In the genomic region with DNA sequence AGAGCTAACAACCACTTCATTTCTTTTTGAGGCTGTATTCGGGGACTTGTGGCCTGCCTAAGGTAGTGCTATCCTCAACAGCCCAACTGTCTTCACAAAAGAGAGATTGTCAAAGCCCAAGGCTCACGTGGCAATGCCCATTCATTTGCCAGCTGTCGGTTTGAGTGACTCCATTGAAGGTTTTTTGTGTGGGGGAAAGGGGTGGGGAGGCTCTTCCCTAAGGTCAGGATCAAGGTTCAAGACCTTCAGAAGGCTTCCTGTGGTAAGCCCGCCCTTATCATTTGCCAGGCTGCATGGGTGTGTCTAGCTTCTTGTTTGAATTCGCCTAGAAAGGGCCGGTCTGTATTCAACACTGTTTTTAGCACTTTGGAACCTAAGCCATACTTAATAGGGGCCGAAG, we compare ENCODE assay signal across 15 mouse cellular contexts.
DNase-seq lines count a peak whose midpoint lies in the region; ATAC-seq and TF ChIP-seq lines count a peak whose summit lies in the region.
"Had no signal": no experiment of that assay in that cellular context is flagged by ENCODE, and none has a peak within 500 bp of the region (broad histone marks: within the 10 kb centered on the region; RNA-seq: fewer than 3 reads in every experiment).

No protein-coding gene starts in this region.

- no peaks in the 10 kb centered on the region for H3K27me3 ChIP-seq in forebrain, embryonic 10.5 days (ENCODE audit: poor library complexity, severe bottlenecking)
- no peaks in the 10 kb centered on the region for H3K27me3 ChIP-seq in forebrain, postnatal 0 days (ENCODE audit: insufficient read depth, low read length)
- H3K27me3 ChIP-seq in midbrain, embryonic 12.5 days: 0 out of 2 replicates have a peak, but pooled peaks cover 3% of the 10 kb centered on the region
- no peaks in the 10 kb centered on the region for H3K27me3 ChIP-seq in midbrain, embryonic 14.5 days (ENCODE audit: control insufficient read depth, insufficient read depth, low read length)
- H3K27me3 ChIP-seq in intestine, postnatal 0 days (replicated peaks; ENCODE audit: control insufficient read depth, insufficient read depth, low read length): no peaks in the 10 kb centered on the region
- no peaks in the 10 kb centered on the region for H3K27me3 ChIP-seq in stomach, embryonic 16.5 days (ENCODE audit: control insufficient read depth, insufficient read depth, low read length)
- H3K27me3 ChIP-seq in heart, embryonic 10.5 days (ENCODE audit: insufficient read depth, poor library complexity, severe bottlenecking): no peaks in the 10 kb centered on the region
- H3K27me3 ChIP-seq: midbrain, embryonic 15.5 days had no signal

- no peaks in the 10 kb centered on the region for H3K36me3 ChIP-seq in forebrain, embryonic 10.5 days (replicated peaks)
- H3K36me3 ChIP-seq in forebrain, postnatal 0 days (ENCODE audit: insufficient read depth): no peaks in the 10 kb centered on the region
- H3K36me3 ChIP-seq in midbrain, embryonic 12.5 days: no peaks in the 10 kb centered on the region
- H3K36me3 ChIP-seq in midbrain, embryonic 14.5 days (ENCODE audit: control insufficient read depth, insufficient read depth, low read length): no peaks in the 10 kb centered on the region
- H3K36me3 ChIP-seq in intestine, postnatal 0 days (ENCODE audit: control insufficient read depth, insufficient read depth): no peaks in the 10 kb centered on the region
- H3K36me3 ChIP-seq in stomach, embryonic 16.5 days (ENCODE audit: control insufficient read depth, insufficient read depth, low read length): no peaks in the 10 kb centered on the region
- no peaks in the 10 kb centered on the region for H3K36me3 ChIP-seq in heart, embryonic 10.5 days
- H3K36me3 ChIP-seq: limb, embryonic 10.5 days; midbrain, embryonic 15.5 days had no signal

- no peak overlapping the region for H3K9ac ChIP-seq in forebrain, postnatal 0 days
- no peak overlapping the region for H3K9ac ChIP-seq in midbrain, embryonic 12.5 days (replicated peaks)
- H3K9ac ChIP-seq in midbrain, embryonic 14.5 days (replicated peaks; ENCODE audit: low read length): no peak overlapping the region
- H3K9ac ChIP-seq in intestine, postnatal 0 days (ENCODE audit: low read depth, low read length): no peak overlapping the region
- no peak overlapping the region for H3K9ac ChIP-seq in stomach, embryonic 16.5 days (ENCODE audit: low read length)
- H3K9ac ChIP-seq: lung, embryonic 14.5 days; midbrain, embryonic 15.5 days had no signal

- H3K9me3 ChIP-seq in forebrain, embryonic 10.5 days: no peaks in the 10 kb centered on the region
- H3K9me3 ChIP-seq in forebrain, postnatal 0 days (ENCODE audit: low read length): no peaks in the 10 kb centered on the region
- no peaks in the 10 kb centered on the region for H3K9me3 ChIP-seq in midbrain, embryonic 12.5 days
- no peaks in the 10 kb centered on the region for H3K9me3 ChIP-seq in midbrain, embryonic 14.5 days (ENCODE audit: control insufficient read depth, low read length)
- H3K9me3 ChIP-seq in intestine, postnatal 0 days (ENCODE audit: control insufficient read depth): no peaks in the 10 kb centered on the region
- H3K9me3 ChIP-seq in stomach, embryonic 16.5 days (replicated peaks; ENCODE audit: control insufficient read depth, low read length): no peaks in the 10 kb centered on the region
- H3K9me3 ChIP-seq in heart, embryonic 10.5 days: no peaks in the 10 kb centered on the region
- H3K9me3 ChIP-seq: limb, embryonic 10.5 days; midbrain, embryonic 15.5 days had no signal

- TF ChIP-seq CTCF in forebrain, postnatal 0 days (IDR thresholded peaks at IDR 0.05; ENCODE audit: low read depth): no peak
- no peak for TF ChIP-seq CTCF in intestine, postnatal 0 days (IDR thresholded peaks at IDR 0.05; ENCODE audit: low read depth)

- peak; percentile 28 for DNase-seq in forebrain, embryonic 10.5 days (ENCODE audit: extremely low spot score, low spot score)
- no peak for DNase-seq in forebrain, postnatal 0 days
- no peak for DNase-seq in midbrain, embryonic 14.5 days
- DNase-seq in heart, embryonic 10.5 days (ENCODE audit: low spot score): no peak
- no peak for DNase-seq in layer of hippocampus, adult 9-10 months (ENCODE audit: low spot score)
- DNase-seq: adrenal gland, postnatal 10 days; gastrocnemius, postnatal 10 days; kidney, postnatal 10 days; lung, embryonic 14.5 days; right cerebral cortex, postnatal 25 days had no signal

- H3K27ac ChIP-seq in forebrain, embryonic 10.5 days: peak overlapping the region; percentile 69
- H3K27ac ChIP-seq in forebrain, postnatal 0 days (ENCODE audit: low read depth, low read length): no peak overlapping the region
- H3K27ac ChIP-seq in midbrain, embryonic 12.5 days (replicated peaks): no peak overlapping the region
- no peak overlapping the region for H3K27ac ChIP-seq in midbrain, embryonic 14.5 days (replicated peaks; ENCODE audit: low read depth, low read length)
- no peak overlapping the region for H3K27ac ChIP-seq in intestine, postnatal 0 days (ENCODE audit: low read depth, low read length)
- H3K27ac ChIP-seq in stomach, embryonic 16.5 days (ENCODE audit: low read length): peak overlapping the region; percentile 0; the same call in 1 of the 2 replicates
- H3K27ac ChIP-seq in heart, embryonic 10.5 days: no peak overlapping the region
- H3K27ac ChIP-seq: limb, embryonic 10.5 days; midbrain, embryonic 15.5 days had no signal

- no peak overlapping the region for H3K4me2 ChIP-seq in forebrain, postnatal 0 days (ENCODE audit: low read depth)
- H3K4me2 ChIP-seq in midbrain, embryonic 12.5 days (replicated peaks): no peak overlapping the region
- H3K4me2 ChIP-seq in midbrain, embryonic 14.5 days (ENCODE audit: low read length): no peak overlapping the region
- H3K4me2 ChIP-seq in intestine, postnatal 0 days (replicated peaks; ENCODE audit: low read depth): no peak overlapping the region
- no peak overlapping the region for H3K4me2 ChIP-seq in stomach, embryonic 16.5 days (ENCODE audit: low read depth, low read length)
- H3K4me2 ChIP-seq: lung, embryonic 14.5 days; midbrain, embryonic 15.5 days had no signal

- no peak overlapping the region for H3K4me3 ChIP-seq in forebrain, embryonic 10.5 days
- no peak overlapping the region for H3K4me3 ChIP-seq in forebrain, postnatal 0 days (ENCODE audit: low read depth, low read length)
- H3K4me3 ChIP-seq in midbrain, embryonic 12.5 days: no peak overlapping the region
- no peak overlapping the region for H3K4me3 ChIP-seq in midbrain, embryonic 14.5 days (replicated peaks; ENCODE audit: low read depth, low read length)
- H3K4me3 ChIP-seq in intestine, postnatal 0 days (ENCODE audit: low read depth, low read length): no peak overlapping the region
- no peak overlapping the region for H3K4me3 ChIP-seq in stomach, embryonic 16.5 days (replicated peaks; ENCODE audit: low read length)
- H3K4me3 ChIP-seq in heart, embryonic 10.5 days: no peak overlapping the region
- H3K4me3 ChIP-seq: limb, embryonic 10.5 days; midbrain, embryonic 15.5 days had no signal

- peaks cover 42% of the 10 kb centered on the region for H3K4me1 ChIP-seq in forebrain, embryonic 10.5 days
- H3K4me1 ChIP-seq in forebrain, postnatal 0 days (ENCODE audit: insufficient read depth): peaks cover 7% of the 10 kb centered on the region
- H3K4me1 ChIP-seq in midbrain, embryonic 12.5 days: peaks cover 26% of the 10 kb centered on the region
- H3K4me1 ChIP-seq in midbrain, embryonic 14.5 days (ENCODE audit: control insufficient read depth, insufficient read depth, low read length): peaks cover 14% of the 10 kb centered on the region
- H3K4me1 ChIP-seq in intestine, postnatal 0 days (replicated peaks; ENCODE audit: control insufficient read depth, insufficient read depth, low read length): no peaks in the 10 kb centered on the region
- peaks cover 52% of the 10 kb centered on the region for H3K4me1 ChIP-seq in stomach, embryonic 16.5 days (ENCODE audit: control insufficient read depth, insufficient read depth, low read length)
- H3K4me1 ChIP-seq in heart, embryonic 10.5 days: peaks cover 12% of the 10 kb centered on the region

- 51% methylated on average over 7 of the region's 7 CpGs for WGBS in forebrain, embryonic 10.5 days
- 48% methylated on average over 7 of the region's 7 CpGs for WGBS in forebrain, postnatal 0 days
- WGBS in midbrain, embryonic 12.5 days: 27% methylated on average over 7 of the region's 7 CpGs
- 42% methylated on average over 7 of the region's 7 CpGs for WGBS in midbrain, embryonic 14.5 days
- WGBS in intestine, postnatal 0 days: 45% methylated on average over 7 of the region's 7 CpGs
- 51% methylated on average over 7 of the region's 7 CpGs for WGBS in stomach, embryonic 16.5 days
- WGBS in heart, embryonic 10.5 days: 72% methylated on average over 7 of the region's 7 CpGs

- no peak for ATAC-seq in forebrain, postnatal 0 days
- ATAC-seq in midbrain, embryonic 12.5 days (ENCODE audit: low FRiP score, low read depth): peak; percentile 19; the same call in 1 of the 2 replicates
- no peak for ATAC-seq in midbrain, embryonic 14.5 days (ENCODE audit: low FRiP score, low TSS enrichment)
- ATAC-seq in intestine, postnatal 0 days: peak; percentile 79
- no peak for ATAC-seq in stomach, embryonic 16.5 days (ENCODE audit: insufficient read depth, low FRiP score)
- ATAC-seq: midbrain, embryonic 15.5 days had no signal

Comparison
In these comparisons a context has a peak if more than half of its experiments do, and no peak if none do; other contexts are left out.
1. H3K27ac ChIP-seq: peak in forebrain, embryonic 10.5 days (single experiment) and stomach, embryonic 16.5 days (single experiment); none in forebrain, postnatal 0 days (single experiment), midbrain, embryonic 12.5 days (single experiment), midbrain, embryonic 14.5 days (single experiment), intestine, postnatal 0 days (single experiment) and heart, embryonic 10.5 days (single experiment).
2. ATAC-seq: peak in midbrain, embryonic 12.5 days (single experiment) and intestine, postnatal 0 days (single experiment); none in forebrain, postnatal 0 days (single experiment), midbrain, embryonic 14.5 days (single experiment) and stomach, embryonic 16.5 days (single experiment).